Mouse (Mus musculus): ENCODE results near the gene 2310034G01Rik. TPM values are rescaled to one million over a fixed set of nuclear protein-coding genes. Genes with fewer than 3 reads are reported as not detected.

The 2310034G01Rik gene
- total and polyA plus RNA-seq, 3 experiments: 1.1 to 1.6 (median 1.4) TPM

DNA sequence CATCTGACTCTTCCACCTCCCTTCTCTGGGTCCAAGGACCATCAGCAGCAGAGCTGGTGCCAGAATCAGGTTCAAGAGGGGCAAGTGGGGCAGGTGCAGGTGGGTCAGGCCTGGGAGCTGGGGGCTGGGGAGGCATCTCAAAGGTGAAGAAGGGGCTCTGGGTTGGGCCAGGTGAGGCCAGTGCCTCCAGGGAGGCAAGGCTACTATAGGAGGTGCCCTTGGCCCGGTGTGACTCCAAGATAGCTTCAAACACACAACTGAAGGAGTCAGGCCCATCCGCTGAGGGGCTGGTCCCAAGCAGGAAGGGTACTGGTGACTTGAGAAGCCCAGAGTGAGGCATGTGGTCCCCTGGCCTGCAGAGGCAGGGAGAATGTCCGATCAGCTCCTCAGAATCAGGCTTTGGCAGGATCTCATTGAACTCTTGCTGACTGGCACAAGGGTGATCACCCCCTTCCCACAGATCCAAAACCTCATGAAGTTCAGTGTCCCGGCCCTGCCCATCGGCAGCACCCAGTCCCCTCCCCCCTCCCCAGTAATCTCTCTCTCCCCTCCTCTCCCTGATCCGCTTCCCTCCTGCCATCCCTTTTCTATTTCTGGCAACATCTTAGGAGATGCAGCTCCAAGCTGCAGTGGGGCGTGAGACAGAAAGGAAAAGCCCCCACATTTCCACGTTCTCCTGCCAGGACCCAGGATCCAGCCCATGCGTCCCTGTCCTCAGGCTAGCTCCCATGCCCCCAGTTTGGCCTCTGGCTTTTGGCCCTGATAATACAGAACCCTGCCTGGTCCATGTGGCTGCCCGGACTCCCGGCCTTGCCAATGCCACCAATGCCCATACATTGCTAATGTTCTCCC is 27.7 kb downstream of the 2310034G01Rik start:
- Histone ChIP-seq H3K4me3 (replicated peaks in 1 of 3; ENCODE audit: low read depth in 2 of 3, low read length in 2 of 3, poor library complexity in 1 of 3) (no peak overlapping the region), H3K27me3 (replicated peaks) (peaks cover 44% of the 10 kb centered on the region), H3K36me3 (replicated peaks in 1 of 2; ENCODE audit: control insufficient read depth in 1 of 2, insufficient read depth in 1 of 2, low read length in 1 of 2) (peaks cover 0 to 8% of the 10 kb centered on the region in 2 experiments), H3K9ac (ENCODE audit: insufficient read depth, low read depth) (no peak overlapping the region), H3K27ac (ENCODE audit: insufficient read depth, low read depth) (no peak overlapping the region), H3K79me2 (replicated peaks; ENCODE audit: control insufficient read depth, extremely low read depth, insufficient read depth, poor library complexity, severe bottlenecking) (no peaks in the 10 kb centered on the region), H3K9me3 (replicated peaks; ENCODE audit: low read length) (peaks cover 6% of the 10 kb centered on the region), H3K4me1 (ENCODE audit: control insufficient read depth in 1 of 2, insufficient read depth in 2 of 2) (peaks cover 6 to 54% of the 10 kb centered on the region in 2 experiments; a peak in 3 of 4 replicates), H3K4me2 (ENCODE audit: insufficient read depth, low read depth, poor library complexity, severe bottlenecking) (no peak overlapping the region)
- dilution Hi-C loops (cut with MboI; ENCODE audit: extremely low pct_ligation_motif_present, extremely low pct_unique_long_range_greater_than_20kb, low sequenced_read_pairs): no loop called here
- TF ChIP-seq USF2 (conservative IDR thresholded peaks at IDR 0.05; ENCODE audit: low read depth, low read length): no peak
- no peak for TF ChIP-seq ZC3H11A (IDR thresholded peaks at IDR 0.05; ENCODE audit: low read depth, low read length)
- no peak for TF ChIP-seq MAFK (IDR thresholded peaks at IDR 0.05; ENCODE audit: insufficient replicate concordance, low read length)
- no peak for TF ChIP-seq GABPA (IDR thresholded peaks at IDR 0.05; ENCODE audit: insufficient replicate concordance, low read depth, low read length)
- TF ChIP-seq MYC (IDR thresholded peaks at IDR 0.05; ENCODE audit: low read depth, low read length): no peak
- no peak for TF ChIP-seq UBTF (IDR thresholded peaks at IDR 0.05; ENCODE audit: low read depth, low read length)
- in situ Hi-C loops (cut with MboI; ENCODE audit: low pct_ligation_motif_present, low pct_unique_long_range_greater_than_20kb, low sequenced_read_pairs): no loop called here
- no peak for DNase-seq (ENCODE audit: extremely low read depth)

DNA sequence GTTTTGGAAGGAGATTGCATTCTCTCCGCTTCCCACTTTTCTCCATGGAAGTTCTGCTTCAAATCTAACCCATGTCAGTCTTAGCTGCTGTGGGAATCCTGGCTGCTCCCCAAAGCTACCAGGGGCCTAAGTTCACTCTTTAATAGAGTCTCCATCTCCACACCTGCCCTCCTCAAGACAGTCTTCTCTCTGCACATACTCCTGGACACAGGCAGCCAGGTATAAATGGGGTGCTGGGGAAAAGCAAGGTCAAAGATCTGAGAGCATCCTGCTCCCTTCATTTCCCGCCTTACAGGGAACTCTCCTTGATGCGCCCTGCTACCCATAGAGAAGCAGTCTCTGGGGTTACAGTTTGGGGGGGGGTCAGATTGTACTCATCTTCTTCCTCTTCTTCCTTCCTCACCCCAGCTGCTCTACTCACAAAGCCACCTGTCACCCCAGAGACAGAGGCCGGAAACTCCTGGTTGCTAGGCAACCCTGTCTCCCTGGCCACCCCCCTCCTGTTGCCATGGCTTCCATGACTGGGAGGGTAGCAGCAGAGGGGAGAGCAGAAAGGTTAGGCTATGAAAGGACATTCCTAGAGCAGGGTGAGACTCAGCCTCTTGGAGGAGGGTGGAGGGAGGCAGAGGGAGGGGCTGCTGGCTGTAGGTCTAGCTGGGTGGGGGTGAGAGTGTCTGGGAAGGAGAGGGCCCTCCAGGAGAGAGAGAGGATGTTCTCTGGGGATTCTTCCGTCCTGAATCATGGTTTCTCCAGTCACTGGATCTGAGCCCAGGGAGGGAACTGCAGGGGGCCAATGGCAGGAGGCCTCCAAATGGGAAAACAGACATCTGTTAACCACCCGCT is 28.8 kb downstream of the 2310034G01Rik start:
- Histone ChIP-seq H3K4me2 (ENCODE audit: insufficient read depth, low read depth, poor library complexity, severe bottlenecking) (no peak overlapping the region), H3K79me2 (replicated peaks; ENCODE audit: control insufficient read depth, extremely low read depth, insufficient read depth, poor library complexity, severe bottlenecking) (no peaks in the 10 kb centered on the region), H3K27me3 (replicated peaks) (peaks cover 35% of the 10 kb centered on the region), H3K4me3 (replicated peaks in 1 of 3; ENCODE audit: low read depth in 2 of 3, low read length in 2 of 3, poor library complexity in 1 of 3) (no peak overlapping the region), H3K27ac (ENCODE audit: insufficient read depth, low read depth) (no peak overlapping the region), H3K9me3 (replicated peaks; ENCODE audit: low read length) (peaks cover 8% of the 10 kb centered on the region), H3K4me1 (ENCODE audit: control insufficient read depth in 1 of 2, insufficient read depth in 2 of 2) (peaks cover 4 to 55% of the 10 kb centered on the region in 2 experiments; a peak in 3 of 4 replicates), H3K9ac (ENCODE audit: insufficient read depth, low read depth) (no peak overlapping the region), H3K36me3 (replicated peaks in 1 of 2; ENCODE audit: control insufficient read depth in 1 of 2, insufficient read depth in 1 of 2, low read length in 1 of 2) (peaks cover 0 to 15% of the 10 kb centered on the region in 2 experiments)
- in situ Hi-C loops (cut with MboI; ENCODE audit: low pct_ligation_motif_present, low pct_unique_long_range_greater_than_20kb, low sequenced_read_pairs): no loop called here
- TF ChIP-seq MXI1 (IDR thresholded peaks at IDR 0.05; ENCODE audit: low read depth, low read length) (peak; percentile 49; the same call in 1 of the 2 replicates), BHLHE40 (IDR thresholded peaks at IDR 0.05; ENCODE audit: low read depth, low read length) (no peak)
- DNase-seq (ENCODE audit: extremely low read depth): peak; percentile 58
- dilution Hi-C loops (cut with MboI; ENCODE audit: extremely low pct_ligation_motif_present, extremely low pct_unique_long_range_greater_than_20kb, low sequenced_read_pairs): no loop called here
